Mouse (Mus musculus): ENCODE results near the gene Gse1. TPM values are rescaled to one million over a fixed set of nuclear protein-coding genes. Genes with fewer than 3 reads are reported as not detected.
A peak's percentile ranks its signal among the peaks of the same experiment; 100 is the strongest.

Gene Gse1
- polyA plus RNA-seq, 1 experiment from 2014 or later = 28.8 TPM

DNA sequence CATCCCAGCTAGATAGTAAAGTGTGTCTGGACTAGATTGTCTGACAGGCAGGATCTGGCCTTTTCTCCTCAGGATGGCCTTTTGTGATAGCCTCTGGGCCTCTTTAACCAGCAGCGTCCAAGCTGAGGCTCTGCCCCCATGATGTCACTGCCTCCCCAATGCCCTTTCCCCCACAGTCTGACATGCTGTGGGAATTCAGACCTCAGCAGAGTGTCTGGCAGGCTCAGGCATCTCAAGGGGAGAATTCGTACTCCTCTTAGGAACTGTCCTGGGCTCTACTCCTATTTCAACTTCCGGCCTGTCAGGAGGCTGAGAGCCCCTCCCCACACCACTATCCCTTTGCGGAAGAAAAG is 236.3 kb downstream of the Gse1 start:
- Histone ChIP-seq H3K27me3 (0 out of 2 replicates have a peak, but pooled peaks cover 20% of the 10 kb centered on the region), H3K36me3 (no peaks in the 10 kb centered on the region), H3K9ac (replicated peaks) (no peak overlapping the region), H3K4me2 (replicated peaks) (no peak overlapping the region), H3K4me1 (peaks cover 59% of the 10 kb centered on the region), H3K4me3 (no peak overlapping the region), H3K9me3 (no peaks in the 10 kb centered on the region), H3K27ac (replicated peaks) (no peak overlapping the region)
- 68% methylated on average over 4 of the region's 4 CpGs for WGBS
- no peak for ATAC-seq (ENCODE audit: low FRiP score, low read depth)

DNA sequence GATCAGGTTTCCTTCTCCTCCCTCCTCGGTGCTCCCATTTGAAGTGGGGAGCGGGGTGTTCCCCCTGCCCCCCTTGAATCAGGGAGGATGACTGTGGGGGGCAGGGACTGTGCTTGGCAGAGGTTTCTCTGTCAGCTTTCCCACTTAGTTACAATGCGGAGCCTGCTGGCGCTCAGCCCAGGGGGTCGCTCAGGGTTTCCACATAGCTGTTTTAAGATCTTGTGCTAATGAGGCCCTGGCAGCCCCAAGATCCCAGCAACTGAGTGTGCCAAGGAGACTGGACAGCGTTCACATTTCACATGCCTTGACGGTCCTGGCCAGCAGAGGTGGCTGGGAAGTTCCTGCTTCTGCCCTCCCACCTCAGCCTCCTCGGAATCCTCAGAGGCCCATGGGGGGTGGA is 237.5 kb downstream of the Gse1 start:
- Histone ChIP-seq H3K9ac (replicated peaks) (no peak overlapping the region; the same call in 1 of the 2 replicates), H3K27me3 (peaks cover 29% of the 10 kb centered on the region; the same call in 1 of the 2 replicates), H3K27ac (replicated peaks) (no peak overlapping the region; the same call in 1 of the 2 replicates), H3K4me2 (replicated peaks) (no peak overlapping the region), H3K4me3 (no peak overlapping the region), H3K36me3 (no peaks in the 10 kb centered on the region), H3K4me1 (peaks cover 56% of the 10 kb centered on the region), H3K9me3 (no peaks in the 10 kb centered on the region)
- 13% methylated on average over 8 of the region's 8 CpGs for WGBS
- ATAC-seq (ENCODE audit: low FRiP score, low read depth) = no peak

DNA sequence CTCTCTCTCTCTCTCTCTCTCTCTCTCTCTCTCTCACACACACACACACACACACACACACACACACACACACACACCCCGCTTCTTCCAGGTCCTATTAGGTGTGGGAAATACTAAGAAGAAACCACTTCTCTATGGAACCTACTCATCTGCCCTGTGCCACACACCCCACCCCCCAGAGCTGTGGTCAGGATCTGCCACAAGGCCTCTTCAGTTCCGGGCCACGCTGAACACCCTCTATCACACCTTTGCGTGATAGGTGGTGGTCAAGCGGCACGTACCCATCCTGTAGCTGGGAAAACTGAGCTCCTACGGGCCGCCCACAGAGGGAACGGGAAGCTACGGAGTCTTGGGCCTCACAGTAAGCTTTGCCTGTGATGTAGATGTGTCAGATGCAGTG is 238.0 kb downstream of the Gse1 start:
- Histone ChIP-seq H3K4me1 (peaks cover 56% of the 10 kb centered on the region), H3K27me3 (peaks cover 29% of the 10 kb centered on the region; the same call in 1 of the 2 replicates), H3K9me3 (no peaks in the 10 kb centered on the region), H3K4me2 (replicated peaks) (no peak overlapping the region), H3K4me3 (no peak overlapping the region), H3K36me3 (no peaks in the 10 kb centered on the region), H3K9ac (replicated peaks) (no peak overlapping the region), H3K27ac (replicated peaks) (no peak overlapping the region)
- ATAC-seq (ENCODE audit: low FRiP score, low read depth) = no peak
- WGBS = 48% methylated on average over 10 of the region's 10 CpGs

DNA sequence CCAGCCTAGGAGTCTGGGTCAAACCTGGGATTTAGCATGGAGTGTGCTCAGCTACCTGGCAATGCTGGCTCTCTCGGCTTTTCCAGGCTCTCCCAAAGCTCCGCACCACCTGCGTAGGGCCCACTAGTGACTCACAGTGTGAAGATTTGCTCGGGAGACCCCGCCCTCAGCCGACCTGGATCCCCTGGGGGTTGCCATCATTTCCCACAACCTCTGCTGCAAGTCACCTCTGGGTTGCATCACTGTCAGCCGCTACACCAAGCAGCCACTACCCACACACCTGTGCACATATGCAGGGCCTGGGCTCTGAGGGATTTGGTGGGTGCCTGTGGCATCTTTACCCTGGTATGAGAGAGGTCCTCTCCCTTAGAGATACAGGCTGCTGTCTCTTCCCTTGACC is 239.3 kb downstream of the Gse1 start:
- H3K27ac ChIP-seq (replicated peaks) = no peak overlapping the region
- no peak overlapping the region for H3K9ac ChIP-seq (replicated peaks)
- H3K27me3 ChIP-seq = peaks cover 26% of the 10 kb centered on the region; the same call in 1 of the 2 replicates
- no peaks in the 10 kb centered on the region for H3K9me3 ChIP-seq
- no peak overlapping the region for H3K4me3 ChIP-seq
- no peaks in the 10 kb centered on the region for H3K36me3 ChIP-seq
- H3K4me1 ChIP-seq = peaks cover 57% of the 10 kb centered on the region
- H3K4me2 ChIP-seq (replicated peaks) = no peak overlapping the region
- 84% methylated on average over 7 of the region's 7 CpGs for WGBS
- no peak for ATAC-seq (ENCODE audit: low FRiP score, low read depth)

- peaks cover 68% of the 10 kb centered on the region for H3K4me1 ChIP-seq
- peaks cover 23% of the 10 kb centered on the region; the same call in 1 of the 2 replicates for H3K27me3 ChIP-seq
- no peaks in the 10 kb centered on the region for H3K9me3 ChIP-seq
- whole genome bisulfite sequencing = 95% methylated on average over 12 of the region's 12 CpGs
- no peak for ATAC-seq (ENCODE audit: low FRiP score, low read depth)
- no peak overlapping the region for H3K4me2 ChIP-seq (replicated peaks)
- H3K27ac ChIP-seq (replicated peaks) = no peak overlapping the region
- no peak overlapping the region for H3K4me3 ChIP-seq
- no peak overlapping the region for H3K9ac ChIP-seq (replicated peaks)
- no peaks in the 10 kb centered on the region for H3K36me3 ChIP-seq
Observed at GRCm38 (mm10) chr8:120470170-120470569, 241.9 kb downstream of the Gse1 start.

DNA sequence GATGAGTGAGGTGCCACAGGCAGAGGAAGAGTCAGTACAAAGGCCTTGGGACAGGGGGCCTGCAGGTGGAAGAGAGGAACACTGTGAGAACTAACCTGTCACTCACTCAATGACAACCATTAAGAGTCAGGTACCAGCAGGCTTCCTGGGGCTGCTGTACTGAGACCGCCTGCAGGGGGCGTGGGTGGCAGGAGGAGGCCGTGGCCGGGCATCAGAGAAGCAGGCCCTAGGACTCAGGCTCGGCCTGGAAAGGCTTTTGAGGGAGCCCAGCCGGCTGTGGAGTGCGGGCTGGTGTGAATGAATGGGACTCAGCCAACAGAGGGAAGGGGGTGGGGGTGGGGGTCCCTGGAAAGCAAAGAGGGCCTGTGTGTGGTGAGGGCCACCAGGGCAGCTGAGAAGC is 242.9 kb downstream of the Gse1 start:
- no peak for ATAC-seq (ENCODE audit: low FRiP score, low read depth)
- no peak overlapping the region for H3K4me2 ChIP-seq (replicated peaks)
- H3K27me3 ChIP-seq = peaks cover 23% of the 10 kb centered on the region; the same call in 1 of the 2 replicates
- WGBS = 9% methylated on average over 4 of the region's 7 CpGs
- H3K9me3 ChIP-seq = no peaks in the 10 kb centered on the region
- H3K36me3 ChIP-seq = no peaks in the 10 kb centered on the region
- peaks cover 69% of the 10 kb centered on the region for H3K4me1 ChIP-seq
- H3K4me3 ChIP-seq = no peak overlapping the region
- peak overlapping the region; percentile 77 for H3K27ac ChIP-seq (replicated peaks)
- H3K9ac ChIP-seq (replicated peaks) = 0 out of 2 replicates have a peak overlapping the region, but pooled peaks have one; percentile 12

DNA sequence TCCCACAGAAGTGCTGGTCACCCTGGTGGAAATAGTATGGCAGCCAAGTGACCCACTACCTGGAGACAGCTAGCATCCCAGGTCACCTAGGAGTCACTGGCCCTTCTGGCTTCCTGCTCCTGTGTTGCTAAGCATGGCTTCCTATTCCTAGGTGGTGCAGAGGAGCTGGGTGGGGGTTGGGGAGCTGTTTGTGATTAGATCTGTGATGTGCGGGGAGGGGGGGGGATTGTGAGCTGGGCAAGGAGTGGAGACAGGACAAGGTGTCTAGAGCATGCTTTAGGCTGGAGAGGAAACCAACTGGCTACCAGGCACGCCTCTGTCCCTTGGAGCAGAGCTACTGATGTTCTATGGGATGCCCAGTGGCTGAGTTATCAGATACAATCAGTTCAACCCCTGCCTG is 243.5 kb downstream of the Gse1 start:
- Histone ChIP-seq H3K4me3 (no peak overlapping the region), H3K9ac (replicated peaks) (no peak overlapping the region), H3K27ac (replicated peaks) (peak overlapping the region; percentile 77), H3K36me3 (no peaks in the 10 kb centered on the region), H3K4me2 (replicated peaks) (no peak overlapping the region), H3K4me1 (peaks cover 69% of the 10 kb centered on the region), H3K9me3 (no peaks in the 10 kb centered on the region), H3K27me3 (peaks cover 23% of the 10 kb centered on the region; the same call in 1 of the 2 replicates)
- 45% methylated on average over 2 of the region's 2 CpGs for WGBS
- no peak for ATAC-seq (ENCODE audit: low FRiP score, low read depth)

GRCm38 (mm10) chr8:120472230-120472629 is 244.0 kb downstream of the Gse1 start:
- no peak overlapping the region for H3K9ac ChIP-seq (replicated peaks)
- ATAC-seq (ENCODE audit: low FRiP score, low read depth) = peak; percentile 25; the same call in 1 of the 2 replicates
- 0 out of 2 replicates have a peak overlapping the region, but pooled peaks have one; percentile 4 for H3K4me2 ChIP-seq (replicated peaks)
- H3K4me1 ChIP-seq = peaks cover 69% of the 10 kb centered on the region
- no peaks in the 10 kb centered on the region for H3K36me3 ChIP-seq
- no peaks in the 10 kb centered on the region for H3K9me3 ChIP-seq
- H3K4me3 ChIP-seq = no peak overlapping the region
- H3K27me3 ChIP-seq = peaks cover 22% of the 10 kb centered on the region; the same call in 1 of the 2 replicates
- WGBS = 31% methylated on average over 16 of the region's 16 CpGs
- H3K27ac ChIP-seq (replicated peaks) = peak overlapping the region; percentile 77

DNA sequence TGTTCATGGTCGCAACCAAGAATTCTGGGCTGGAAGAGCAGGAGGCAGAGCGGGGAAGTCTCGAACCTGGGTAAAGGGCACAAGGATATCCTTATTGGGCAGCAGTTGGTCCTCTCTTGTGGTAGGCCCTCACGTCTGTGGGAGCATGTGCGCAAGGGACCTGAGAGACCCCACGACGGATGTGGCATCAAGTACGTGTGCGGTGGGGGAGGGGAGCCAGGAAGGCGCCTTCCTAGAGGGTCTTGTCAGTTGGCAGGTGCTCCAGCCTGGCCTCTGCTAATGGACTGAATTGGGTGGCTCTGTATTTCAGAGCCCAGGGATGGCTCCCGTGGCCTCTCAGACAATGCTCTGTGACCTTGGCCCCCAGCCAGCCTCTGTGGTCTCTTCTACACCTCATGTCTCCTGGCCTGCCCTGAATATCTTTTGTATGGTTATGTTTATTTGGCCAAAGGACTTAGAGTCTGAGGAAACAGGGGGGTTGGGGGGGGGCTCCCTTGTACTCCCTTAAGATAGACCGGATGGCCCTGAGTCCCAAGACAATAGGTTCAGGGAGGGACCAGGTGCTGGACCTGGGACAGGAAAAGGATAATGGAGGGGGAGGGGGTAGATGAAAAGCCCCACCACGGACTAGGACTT is 245.6 kb downstream of the Gse1 start:
- H3K4me1 ChIP-seq = peaks cover 81% of the 10 kb centered on the region
- H3K27ac ChIP-seq (replicated peaks) = peak overlapping the region; percentile 10; the same call in 1 of the 2 replicates
- peaks cover 14% of the 10 kb centered on the region; the same call in 1 of the 2 replicates for H3K27me3 ChIP-seq
- no peak overlapping the region for H3K4me3 ChIP-seq
- ATAC-seq (ENCODE audit: low FRiP score, low read depth) = no peak
- no peak overlapping the region for H3K9ac ChIP-seq (replicated peaks)
- H3K9me3 ChIP-seq = no peaks in the 10 kb centered on the region
- 80% methylated on average over 13 of the region's 13 CpGs for WGBS
- no peak overlapping the region for H3K4me2 ChIP-seq (replicated peaks)
- no peaks in the 10 kb centered on the region for H3K36me3 ChIP-seq

DNA sequence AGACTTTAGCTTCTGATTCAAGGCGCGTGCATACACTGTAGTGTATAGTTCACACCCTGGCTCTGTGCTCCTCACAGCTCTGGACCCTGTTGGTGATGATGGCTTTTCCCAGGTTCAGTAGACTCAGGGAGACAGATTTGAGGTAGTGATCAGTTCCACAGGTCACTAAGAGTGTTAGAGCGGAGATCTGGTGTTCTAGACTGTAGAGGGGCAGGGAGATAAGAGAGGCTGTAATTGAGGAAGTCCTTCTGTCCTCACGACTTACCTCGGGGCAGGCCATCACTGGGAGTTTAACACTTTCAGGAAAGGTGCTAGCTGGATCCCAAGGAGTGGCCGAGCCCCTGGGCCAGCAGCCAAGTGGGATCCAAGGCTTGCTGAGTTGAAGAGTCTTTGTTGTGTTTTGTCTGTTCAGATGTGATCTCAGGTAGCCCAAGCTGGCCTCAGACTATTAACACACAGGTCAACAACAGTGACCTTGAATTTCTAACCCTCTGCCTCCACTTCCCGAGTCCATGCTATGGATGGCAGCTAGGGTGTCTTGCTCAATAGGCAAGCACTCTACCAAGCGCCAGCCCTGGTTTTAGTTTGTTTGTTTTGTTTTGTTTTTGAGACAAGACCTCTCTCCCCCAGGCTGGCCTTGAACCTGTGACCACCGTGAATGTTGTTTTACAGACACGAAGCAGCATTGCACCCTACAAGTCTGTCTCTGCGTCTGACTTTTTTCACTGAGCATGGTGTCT is 246.4 kb downstream of the Gse1 start:
- 0 out of 2 replicates have a peak overlapping the region, but pooled peaks have one; percentile 10 for H3K27ac ChIP-seq (replicated peaks)
- peaks cover 14% of the 10 kb centered on the region; the same call in 1 of the 2 replicates for H3K27me3 ChIP-seq
- WGBS = 84% methylated on average over 11 of the region's 11 CpGs
- peaks cover 84% of the 10 kb centered on the region for H3K4me1 ChIP-seq
- no peak overlapping the region for H3K9ac ChIP-seq (replicated peaks)
- H3K4me3 ChIP-seq = no peak overlapping the region
- H3K36me3 ChIP-seq = no peaks in the 10 kb centered on the region
- no peaks in the 10 kb centered on the region for H3K9me3 ChIP-seq
- no peak for ATAC-seq (ENCODE audit: low FRiP score, low read depth)
- H3K4me2 ChIP-seq (replicated peaks) = no peak overlapping the region

DNA sequence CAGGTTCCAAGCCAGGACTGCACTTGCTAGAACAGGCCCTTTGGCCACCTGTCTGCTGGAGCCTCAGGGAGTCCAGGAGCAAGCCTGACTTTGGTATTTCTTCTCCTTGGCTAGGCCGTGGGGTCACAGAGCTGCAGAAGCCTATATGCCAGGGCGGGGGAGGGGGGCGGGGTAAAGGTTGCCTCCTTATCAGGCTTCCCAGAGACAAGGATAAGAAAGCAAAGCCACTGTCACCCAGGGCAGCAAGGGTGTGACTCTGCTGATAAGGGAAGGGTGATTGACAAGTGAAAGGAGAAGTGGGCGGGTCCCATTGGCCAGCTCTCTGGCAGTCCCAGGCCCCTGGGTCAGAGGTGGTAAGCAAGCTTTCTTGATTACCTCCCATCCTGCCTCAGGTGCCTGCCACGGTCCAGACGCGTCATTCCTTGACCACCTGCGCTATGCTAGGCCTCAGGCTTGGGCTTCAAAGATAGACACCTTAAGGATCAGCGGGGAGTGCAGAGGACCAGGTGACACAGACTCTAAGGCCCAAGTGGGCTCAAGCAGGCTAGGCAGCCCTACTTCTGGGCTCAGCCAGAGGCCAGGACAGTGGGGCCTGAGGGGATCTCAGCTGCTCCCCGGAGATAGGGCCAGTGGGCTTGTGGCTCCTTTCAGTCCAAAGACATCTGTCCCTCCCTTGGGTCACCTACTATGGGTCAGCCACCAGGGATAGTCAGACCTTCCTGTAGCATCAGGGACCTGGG is 247.4 kb downstream of the Gse1 start:
- Histone ChIP-seq H3K9ac (replicated peaks) (no peak overlapping the region), H3K27me3 (0 out of 2 replicates have a peak, but pooled peaks cover 6% of the 10 kb centered on the region), H3K9me3 (no peaks in the 10 kb centered on the region), H3K4me3 (no peak overlapping the region), H3K36me3 (no peaks in the 10 kb centered on the region), H3K4me1 (peaks cover 77% of the 10 kb centered on the region), H3K4me2 (replicated peaks) (no peak overlapping the region), H3K27ac (replicated peaks) (peak overlapping the region; percentile 81)
- 66% methylated on average over 10 of the region's 10 CpGs for WGBS
- ATAC-seq (ENCODE audit: low FRiP score, low read depth) = 0 out of 2 replicates have a peak, but pooled peaks have one; percentile 8

Data from midbrain, embryonic 12.5 days (tissue).